Mouse (Mus musculus) cerebellum, adult 11-12 months (tissue): ENCODE data around the gene C1qtnf3.
A peak's percentile ranks its signal among the peaks of the same experiment; 100 is the strongest.
"Not testable (repeated sequence)": the region's sequence is repeated elsewhere in the genome, so short reads cannot be mapped to it uniquely, and the experiment has no call there.

Experiments used
- DNase-seq: peaks from one replicate; pipeline ENCODE4 v3.0.0; 2022

The C1qtnf3 gene

GRCm38 (mm10) chr15:10959277-10960026 is 7.3 kb downstream of the C1qtnf3 start:
- DNase-seq, result no peak

- DNase-seq, result no peak
Observed at GRCm38 (mm10) chr15:10960267-10960666, 8.1 kb downstream of the C1qtnf3 start.

- DNase-seq, result no peak
Observed at GRCm38 (mm10) chr15:10962601-10963000, 10.5 kb downstream of the C1qtnf3 start.

GRCm38 (mm10) chr15:10969439-10969838 is 17.3 kb downstream of the C1qtnf3 start:
- no peak for DNase-seq

GRCm38 (mm10) chr15:10970777-10971176 is 18.6 kb downstream of the C1qtnf3 start:
- DNase-seq, result no peak

GRCm38 (mm10) chr15:10977151-10977550 is 25.0 kb downstream of the C1qtnf3 start:
- DNase-seq, result no peak

GRCm38 (mm10) chr15:10980712-10981111 is 28.6 kb downstream of the C1qtnf3 start:
- DNase-seq, result no peak

GRCm38 (mm10) chr15:10981377-10982063 is 29.4 kb downstream of the C1qtnf3 start, which contains the start of gene Amacr:
Amacr (plus strand) TSS chr15:10981756.
- peak; percentile 93 for DNase-seq

- DNase-seq, result no peak
Observed at GRCm38 (mm10) chr15:10982064-10982435, 29.9 kb downstream of the C1qtnf3 start.

- no peak for DNase-seq
Observed at GRCm38 (mm10) chr15:10985756-10986155, 33.6 kb downstream of the C1qtnf3 start.

- not testable (repeated sequence) for DNase-seq
Observed at GRCm38 (mm10) chr15:10986477-10986876, 34.3 kb downstream of the C1qtnf3 start.

GRCm38 (mm10) chr15:10990411-10990810 is 38.3 kb downstream of the C1qtnf3 start:
- no peak for DNase-seq

GRCm38 (mm10) chr15:10991566-10991965 is 39.4 kb downstream of the C1qtnf3 start:
- DNase-seq, result no peak

GRCm38 (mm10) chr15:10999832-11000231 is 47.7 kb downstream of the C1qtnf3 start:
- no peak for DNase-seq

GRCm38 (mm10) chr15:11000421-11000820 is 48.3 kb downstream of the C1qtnf3 start, which contains the start of gene Slc45a2:
Slc45a2 (plus strand) TSS chr15:11000721.
- no peak for DNase-seq

GRCm38 (mm10) chr15:11003791-11004190 is 51.7 kb downstream of the C1qtnf3 start:
- no peak for DNase-seq

GRCm38 (mm10) chr15:11004646-11005045 is 52.5 kb downstream of the C1qtnf3 start:
- no peak for DNase-seq

GRCm38 (mm10) chr15:11008756-11009155 is 56.6 kb downstream of the C1qtnf3 start:
- DNase-seq, result no peak

GRCm38 (mm10) chr15:11010976-11011548 is 58.9 kb downstream of the C1qtnf3 start:
- DNase-seq, result no peak

- DNase-seq, result no peak
Observed at GRCm38 (mm10) chr15:11014931-11015330, 62.8 kb downstream of the C1qtnf3 start.

- no peak for DNase-seq
Observed at GRCm38 (mm10) chr15:11026801-11027561, 74.8 kb downstream of the C1qtnf3 start.
